Mouse (Mus musculus) gastrocnemius, adult 2 months (tissue): ENCODE results near the gene Psma1. TPM values are rescaled to one million over a fixed set of nuclear protein-coding genes. Genes with fewer than 3 reads are reported as not detected.

Source experiments
- DNase-seq: peaks from one replicate; pipeline ENCODE4 v3.0.0; 2022
- H3K27ac ChIP-seq: fragments of 200-600 bp; 2 replicates; pipeline ENCODE4 v1.8.1; 2022; ENCODE audit warnings: mild to moderate bottlenecking
- H3K4me3 ChIP-seq: fragments of 200-600 bp; 2 replicates; pipeline ENCODE4 v1.8.1; 2022; ENCODE audit warnings: mild to moderate bottlenecking, moderate library complexity
- CTCF ChIP-seq: fragments of 200-600 bp; IDR thresholded peaks from 2 replicates; pipeline ENCODE4 v1.8.1; 2022; ENCODE audit warnings: antibody characterized with exemption, mild to moderate bottlenecking, moderate library complexity
- intact Hi-C: fragments of 180-260 bp; cut with DNase I; formaldehyde crosslinking; loops from one replicate; pipeline ENCODE4 v1.15.1; 2025
- total RNA-seq, 2 experiments: library from RNA; stranded (reverse); gene quantifications; 2 replicates each; pipeline ENCODE4 v1.2.3; 2021

Gene Psma1
- total RNA-seq, 2 experiments from 2014 or later, result 95.8 to 100.0 TPM

DNA sequence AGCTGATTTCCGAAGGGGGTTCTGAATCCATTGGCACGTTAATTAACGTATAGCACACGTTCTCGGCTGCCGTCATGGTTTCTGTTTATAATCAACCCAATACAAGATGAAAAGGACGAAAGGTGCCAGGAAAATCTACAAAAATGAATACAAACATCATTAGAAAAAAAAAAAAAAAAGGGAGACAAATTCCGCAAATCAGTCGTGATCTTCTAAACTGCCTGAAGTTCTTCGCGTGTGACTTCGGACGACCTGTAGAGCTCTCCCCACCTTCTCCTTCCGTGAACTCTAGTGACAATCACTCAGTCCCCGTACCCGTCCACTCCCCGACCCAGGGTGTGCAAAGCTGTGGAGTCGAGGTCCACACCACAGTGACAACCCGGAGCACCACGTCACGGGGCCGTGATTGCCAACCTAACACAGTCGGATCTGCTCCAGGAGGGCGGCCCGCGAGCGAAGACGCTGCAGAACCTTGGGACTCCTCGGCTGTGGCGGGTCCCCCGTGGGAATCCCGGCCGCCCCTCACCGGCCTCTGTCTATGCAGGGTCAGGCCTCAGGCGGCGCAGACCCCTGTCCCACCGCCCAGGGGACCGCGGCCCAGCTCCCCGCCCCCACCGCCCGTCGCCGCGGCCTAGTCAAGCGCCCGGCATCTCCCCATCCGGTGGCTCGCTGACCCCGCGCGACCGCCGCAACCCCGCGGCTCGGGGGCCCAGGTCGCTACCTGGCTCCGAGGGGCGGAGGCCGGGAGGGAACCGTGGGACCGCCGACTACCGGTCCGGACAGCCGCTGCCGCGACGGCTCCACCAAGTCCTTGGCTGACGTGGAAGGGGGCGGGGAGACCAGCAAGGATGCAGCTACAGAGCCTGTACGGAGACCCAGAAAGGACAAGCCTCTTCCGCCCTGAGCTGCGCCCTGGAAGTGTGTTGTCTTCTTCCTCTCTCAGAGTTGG is 21.8 kb downstream of the Psma1 start, which contains the start of gene Copb1:
TSS of gene Copb1 (minus strand) at position 827 of the 949 bp plus-strand sequence.
- peak within 1 kb of the TSS; percentile 84 for H3K4me3 ChIP-seq
- DNase-seq, result peak; percentile 95
- TF ChIP-seq CTCF, result no peak; the same call in 1 of the 2 replicates
- intact Hi-C loops, result loop anchor here (2.0 kb wide), 1 partner anchor 21 kb away; no protein-coding TSS in a partner anchor
- H3K27ac ChIP-seq, result peak within 1 kb of the TSS; percentile 96

DNA sequence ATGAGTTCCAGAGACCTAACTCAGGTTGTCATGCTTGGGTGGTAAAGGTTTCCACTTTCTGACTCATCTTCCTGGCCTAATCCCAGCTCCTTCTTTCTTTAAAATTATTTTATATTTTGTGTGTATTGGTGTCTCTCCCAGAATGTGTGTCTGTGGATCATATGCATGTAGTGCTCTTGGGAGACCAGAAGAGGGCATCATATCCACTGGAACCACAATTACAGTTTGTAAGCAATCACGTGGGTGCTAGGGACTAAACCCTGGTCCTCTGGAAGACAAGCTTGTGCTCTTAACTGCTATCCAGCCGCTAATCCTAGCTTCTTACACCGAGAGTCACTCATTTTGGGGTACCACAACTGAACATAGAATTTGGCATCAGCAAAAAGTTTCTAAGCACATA is 24.2 kb downstream of the Psma1 start:
- DNase-seq, result no peak
- TF ChIP-seq CTCF, result peak; percentile 39; the same call in 1 of the 2 replicates
- intact Hi-C loops, result no loop called here
- no peak overlapping the region for H3K27ac ChIP-seq
- H3K4me3 ChIP-seq, result no peak overlapping the region

DNA sequence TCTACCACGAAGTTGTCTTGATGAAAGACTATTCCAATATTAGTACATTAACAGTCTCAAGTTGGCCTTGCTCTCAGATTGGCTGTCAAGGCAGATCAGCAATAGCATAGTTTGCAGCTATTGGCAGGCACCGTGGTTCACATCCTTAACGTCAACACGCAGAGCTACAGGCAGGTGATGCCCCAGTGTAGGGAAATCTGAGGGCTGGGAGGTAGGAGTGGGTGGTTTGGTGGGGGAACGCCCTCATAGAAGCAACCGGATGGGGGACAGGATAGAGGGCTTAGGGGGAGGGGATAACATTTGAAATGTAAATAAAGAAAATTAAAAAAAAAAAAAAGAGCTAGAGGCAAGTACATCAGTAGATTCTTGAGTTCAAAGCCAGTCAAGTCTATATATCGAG is 41.9 kb downstream of the Psma1 start:
- Histone ChIP-seq H3K4me3 (no peak overlapping the region), H3K27ac (no peak overlapping the region)
- DNase-seq, result no peak
- intact Hi-C loops, result no loop called here
- TF ChIP-seq CTCF, result no peak

DNA sequence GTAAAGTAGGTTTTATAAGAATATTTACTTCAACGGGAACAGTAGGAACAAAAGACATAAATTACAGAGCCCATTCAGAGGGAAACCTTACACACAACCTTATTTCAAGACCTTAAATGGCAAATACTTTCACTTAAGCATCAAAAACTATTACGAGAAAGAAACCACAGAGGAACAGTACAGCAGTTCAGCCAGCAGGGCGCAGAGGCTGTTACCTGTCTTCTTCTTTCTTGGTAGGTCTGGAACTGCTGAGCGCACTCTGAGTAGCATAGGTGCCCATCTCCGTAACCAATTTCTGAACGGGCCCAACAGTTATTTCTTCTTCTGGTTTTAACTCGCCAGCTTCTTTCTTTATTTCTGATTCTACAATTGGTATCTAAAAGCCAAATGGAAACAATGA is 42.9 kb downstream of the Psma1 start:
- no peak overlapping the region for H3K4me3 ChIP-seq
- no peak for DNase-seq
- TF ChIP-seq CTCF, result no peak
- no peak overlapping the region for H3K27ac ChIP-seq
- intact Hi-C loops, result no loop called here

DNA sequence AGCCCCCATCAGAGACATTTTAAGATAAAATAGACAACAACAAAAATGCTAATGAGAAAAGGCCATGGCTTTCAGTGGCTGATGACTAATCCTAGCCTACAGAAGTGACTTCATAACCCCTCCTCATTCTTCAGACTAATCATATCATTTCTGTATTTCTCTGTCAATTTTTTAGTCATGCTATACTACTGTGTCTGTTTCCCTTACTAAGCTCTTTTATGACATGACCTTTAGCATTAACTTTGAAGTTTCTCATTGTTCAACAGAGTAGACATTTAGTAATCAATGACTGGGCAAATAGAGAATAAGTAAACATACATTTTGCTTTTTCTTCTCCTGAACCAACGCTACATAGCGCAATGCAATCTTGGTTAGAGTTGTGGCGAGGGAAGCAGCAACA is 44.1 kb downstream of the Psma1 start:
- no peak overlapping the region for H3K4me3 ChIP-seq
- TF ChIP-seq CTCF, result no peak
- intact Hi-C loops, result no loop called here
- H3K27ac ChIP-seq, result no peak overlapping the region
- no peak for DNase-seq

DNA sequence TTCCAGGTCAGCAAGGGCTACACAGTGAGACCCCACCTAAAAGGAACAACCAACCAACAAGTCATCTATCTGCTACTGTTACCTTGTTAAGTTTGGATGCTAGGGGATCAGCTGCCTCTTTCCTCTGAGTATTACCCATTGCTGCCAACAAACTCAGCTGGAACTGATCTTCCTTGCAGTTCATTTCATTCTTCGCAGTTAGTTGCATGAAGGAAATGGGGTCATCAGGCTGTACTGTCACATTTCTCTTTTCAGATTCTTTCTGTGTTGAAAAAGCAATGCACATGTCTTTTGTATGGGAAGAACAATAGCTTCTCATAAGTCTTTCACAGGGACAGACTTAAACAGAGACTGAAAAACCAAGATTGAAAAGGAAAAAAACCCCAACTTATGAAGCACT is 49.4 kb downstream of the Psma1 start:
- H3K4me3 ChIP-seq, result no peak overlapping the region
- no peak for TF ChIP-seq CTCF
- no peak for DNase-seq
- no peak overlapping the region for H3K27ac ChIP-seq
- intact Hi-C loops, result no loop called here

DNA sequence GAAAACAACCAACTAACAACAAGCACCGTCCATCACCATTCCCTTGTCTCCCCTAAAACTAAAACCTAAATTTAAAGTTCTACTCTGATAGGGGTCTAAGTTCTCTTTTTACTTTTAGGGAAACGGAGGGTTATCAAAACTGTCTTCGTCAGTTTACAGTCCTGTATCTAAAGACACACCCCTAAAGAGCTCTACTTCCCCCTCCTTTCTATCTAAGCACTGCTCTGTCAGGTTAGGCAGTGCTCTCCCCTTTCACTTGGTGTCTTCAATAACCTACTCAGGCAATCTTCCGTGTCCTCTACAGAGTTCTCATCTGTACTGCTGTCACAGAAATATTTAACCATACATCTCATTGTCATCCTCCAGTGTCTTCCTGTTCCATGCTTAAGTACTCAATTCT is 55.5 kb downstream of the Psma1 start:
- intact Hi-C loops, result no loop called here
- no peak for DNase-seq
- H3K27ac ChIP-seq, result no peak overlapping the region

DNA sequence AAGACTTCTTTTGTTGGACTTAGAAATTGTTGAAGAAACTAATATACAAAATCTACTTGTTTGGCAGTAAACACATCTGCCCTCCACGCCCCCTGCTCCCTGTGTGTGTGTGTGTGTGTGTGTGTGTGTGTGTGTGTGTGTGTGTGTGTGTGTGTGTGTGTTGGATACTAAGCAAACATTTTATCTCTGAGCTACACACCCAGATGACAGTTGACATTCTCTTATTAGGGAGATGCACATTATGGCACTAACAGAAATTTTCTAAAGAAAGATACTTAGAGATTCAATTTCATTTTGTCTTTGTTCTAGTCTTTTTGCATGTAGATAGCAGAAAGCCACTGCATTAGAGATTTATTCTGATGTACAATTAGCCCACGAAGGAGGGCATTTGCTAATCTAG is 59.0 kb downstream of the Psma1 start:
- no peak overlapping the region for H3K4me3 ChIP-seq
- intact Hi-C loops, result no loop called here
- TF ChIP-seq CTCF, result no peak
- no peak overlapping the region for H3K27ac ChIP-seq
- DNase-seq, result no peak

More for the DNA sequence above, 55.5 kb downstream of the Psma1 start:
- TF ChIP-seq CTCF, result no peak
- no peak overlapping the region for H3K4me3 ChIP-seq

Other genes starting within 250 kb of the Psma1 start
- gene Rras2, start 158.3 kb downstream of the Psma1 start, total RNA-seq, result 10 to 100 TPM; 15.6 to 20.1 TPM
- 10 to 100 TPM; 22.0 to 26.8 TPM for gene Copb1, start 21.4 kb downstream of the Psma1 start, total RNA-seq
- 1 to 10 TPM; 3.2 to 4.7 TPM for gene Pde3b, start 139.2 kb upstream of the Psma1 start, total RNA-seq